Mouse (Mus musculus) ovary, postnatal 36 days (tissue): Measurements from ENCODE around the gene Tex261.

ENCODE experiments used
- DNase-seq: peaks from one replicate; pipeline ENCODE4 v3.0.0; 2022; ENCODE audit warnings: low spot score, mixed read lengths

Gene Tex261

GRCm38 (mm10) chr6:83756051-83756450, 19.6 kb downstream of the Tex261 start:
- DNase-seq, result no peak

GRCm38 (mm10) chr6:83750171-83750684, 25.4 kb downstream of the Tex261 start:
- DNase-seq, result no peak

GRCm38 (mm10) chr6:83749286-83749685, 26.3 kb downstream of the Tex261 start:
- DNase-seq, result no peak

GRCm38 (mm10) chr6:83745466-83745865, 30.1 kb downstream of the Tex261 start:
- DNase-seq, result no peak

- no peak for DNase-seq
These were observed 31.1 kb downstream of the Tex261 start for GRCm38 (mm10) chr6:83744557-83744956.

- no peak for DNase-seq
These were observed 31.5 kb downstream of the Tex261 start for GRCm38 (mm10) chr6:83744126-83744525.

- no peak for DNase-seq
These were observed 32.4 kb downstream of the Tex261 start for GRCm38 (mm10) chr6:83743212-83743611.

GRCm38 (mm10) chr6:83742761-83743160, 32.9 kb downstream of the Tex261 start, which contains the start of gene Atp6v1b1:
Atp6v1b1 (plus strand) TSS chr6:83742990.
- DNase-seq, result no peak

GRCm38 (mm10) chr6:83738596-83738995, 37.0 kb downstream of the Tex261 start:
- no peak for DNase-seq

GRCm38 (mm10) chr6:83737311-83737710, 38.3 kb downstream of the Tex261 start:
- DNase-seq, result no peak

- DNase-seq, result peak; percentile 67
These were observed 44.5 kb downstream of the Tex261 start for GRCm38 (mm10) chr6:83731128-83731527.

GRCm38 (mm10) chr6:83729350-83729970, 46.2 kb downstream of the Tex261 start:
- DNase-seq, result no peak

GRCm38 (mm10) chr6:83728488-83728887, 47.1 kb downstream of the Tex261 start:
- no peak for DNase-seq

GRCm38 (mm10) chr6:83727178-83727577, 48.4 kb downstream of the Tex261 start:
- no peak for DNase-seq

- DNase-seq, result no peak
These were observed 53.1 kb downstream of the Tex261 start for GRCm38 (mm10) chr6:83722526-83722925.
